7 mouse cellular contexts compared by ENCODE assay signal in genomic region chr2:130449021-130449793, GRCm38 (mm10). TPM values are rescaled to one million over a fixed set of nuclear protein-coding genes. Genes with fewer than 3 reads are reported as not detected.
DNase-seq lines count a peak whose midpoint lies in the region; ATAC-seq lines count a peak whose summit lies in the region.

No protein-coding gene starts in this region.

- peak overlapping the region; percentile 87 for H3K4me2 ChIP-seq in embryonic facial prominence, embryonic 15.5 days (replicated peaks)
- H3K4me2 ChIP-seq in intestine, embryonic 15.5 days (replicated peaks): peak overlapping the region; percentile 96
- H3K4me2 ChIP-seq in midbrain, embryonic 12.5 days (replicated peaks): peak overlapping the region; percentile 76

- DNase-seq in B cell, adult 2 months: peak; percentile 26 to 37
- DNase-seq in T-cell, adult 2 months (ENCODE audit: low spot score): no peak
- no peak for DNase-seq in frontal cortex, postnatal 10 days (ENCODE audit: low spot score in 2 of 2)

- peak; percentile 0 for ATAC-seq in CD4-positive, CD25-positive, alpha-beta regulatory T cell, adult 4 months
- ATAC-seq in embryonic facial prominence, embryonic 15.5 days (ENCODE audit: insufficient number of reproducible peaks, low FRiP score, low TSS enrichment, low read depth): peak; percentile 12; the same call in 1 of the 2 replicates
- ATAC-seq in intestine, embryonic 15.5 days: peak; percentile 7; the same call in 1 of the 2 replicates
- ATAC-seq in midbrain, embryonic 12.5 days (ENCODE audit: low FRiP score, low read depth): no peak; the same call in 1 of the 2 replicates

- no peaks in the 10 kb centered on the region; the same call in 1 of the 2 replicates for H3K27me3 ChIP-seq in embryonic facial prominence, embryonic 15.5 days
- H3K27me3 ChIP-seq in intestine, embryonic 15.5 days (replicated peaks): no peaks in the 10 kb centered on the region
- H3K27me3 ChIP-seq in midbrain, embryonic 12.5 days: peaks cover 10% of the 10 kb centered on the region

- peak overlapping the region; percentile 94 for H3K4me3 ChIP-seq in embryonic facial prominence, embryonic 15.5 days (replicated peaks)
- peak overlapping the region; percentile 95 for H3K4me3 ChIP-seq in intestine, embryonic 15.5 days (replicated peaks)
- peak overlapping the region; percentile 65 for H3K4me3 ChIP-seq in midbrain, embryonic 12.5 days

- WGBS in embryonic facial prominence, embryonic 15.5 days: 9% methylated on average over 17 of the region's 17 CpGs
- 5% methylated on average over 17 of the region's 17 CpGs for WGBS in intestine, embryonic 15.5 days
- WGBS in midbrain, embryonic 12.5 days: 8% methylated on average over 17 of the region's 17 CpGs

- peak overlapping the region; percentile 90; the same call in 1 of the 2 replicates for H3K27ac ChIP-seq in embryonic facial prominence, embryonic 15.5 days (replicated peaks)
- H3K27ac ChIP-seq in intestine, embryonic 15.5 days: no peak overlapping the region; the same call in 1 of the 2 replicates
- no peak overlapping the region for H3K27ac ChIP-seq in midbrain, embryonic 12.5 days (replicated peaks)

- no peaks in the 10 kb centered on the region for H3K9me3 ChIP-seq in embryonic facial prominence, embryonic 15.5 days (replicated peaks)
- no peaks in the 10 kb centered on the region for H3K9me3 ChIP-seq in intestine, embryonic 15.5 days
- no peaks in the 10 kb centered on the region for H3K9me3 ChIP-seq in midbrain, embryonic 12.5 days

- H3K36me3 ChIP-seq in embryonic facial prominence, embryonic 15.5 days: peaks cover 4% of the 10 kb centered on the region
- 0 out of 2 replicates have a peak, but pooled peaks cover 2% of the 10 kb centered on the region for H3K36me3 ChIP-seq in intestine, embryonic 15.5 days
- peaks cover 6% of the 10 kb centered on the region; the same call in 1 of the 2 replicates for H3K36me3 ChIP-seq in midbrain, embryonic 12.5 days

- H3K4me1 ChIP-seq in embryonic facial prominence, embryonic 15.5 days: peaks cover 27% of the 10 kb centered on the region
- H3K4me1 ChIP-seq in intestine, embryonic 15.5 days (replicated peaks): peaks cover 14% of the 10 kb centered on the region
- peaks cover 24% of the 10 kb centered on the region for H3K4me1 ChIP-seq in midbrain, embryonic 12.5 days

- H3K9ac ChIP-seq in embryonic facial prominence, embryonic 15.5 days: peak overlapping the region; percentile 90; the same call in 1 of the 2 replicates
- H3K9ac ChIP-seq in intestine, embryonic 15.5 days: peak overlapping the region; percentile 88
- H3K9ac ChIP-seq in midbrain, embryonic 12.5 days (replicated peaks): peak overlapping the region; percentile 87

RNA-seq across cellular contexts. Expression of gene Ptpra, which starts 0.9 kb away (rescaled TPM):
- 10 to 100 TPM; 62.5 to 63.1 TPM for polyA plus RNA-seq in CD4-positive, CD25-positive, alpha-beta regulatory T cell, adult 4 months (2017; shearing (Covaris generic))
- 108 TPM in 2 replicates for polyA plus RNA-seq in embryonic facial prominence, embryonic 15.5 days (2015; fragmentation: Nextera tagmentation; extraction: Ambion mirVana)
- polyA plus RNA-seq in intestine, embryonic 15.5 days (2015; fragmentation: Nextera tagmentation; extraction: Ambion mirVana): 71.9 and 73.9 TPM in 2 replicates
- polyA plus RNA-seq in midbrain, embryonic 12.5 days (2016; fragmentation: Nextera tagmentation; extraction: Ambion mirVana): 120 and 134 TPM in 2 replicates

RNA-seq across cellular contexts. Expression of gene Pced1a, which starts 24.7 kb away (rescaled TPM):
- polyA plus RNA-seq in CD4-positive, CD25-positive, alpha-beta regulatory T cell, adult 4 months (2017; shearing (Covaris generic)): 10 to 100 TPM; 10.1 to 17.8 TPM
- polyA plus RNA-seq in embryonic facial prominence, embryonic 15.5 days (2015; fragmentation: Nextera tagmentation; extraction: Ambion mirVana): 19.5 and 20.0 TPM in 2 replicates
- 10.5 and 11.8 TPM in 2 replicates for polyA plus RNA-seq in intestine, embryonic 15.5 days (2015; fragmentation: Nextera tagmentation; extraction: Ambion mirVana)
- polyA plus RNA-seq in midbrain, embryonic 12.5 days (2016; fragmentation: Nextera tagmentation; extraction: Ambion mirVana): 11.1 and 13.2 TPM in 2 replicates

RNA-seq across cellular contexts. Expression of gene Vps16, which starts 25.1 kb away (rescaled TPM):
- polyA plus RNA-seq in CD4-positive, CD25-positive, alpha-beta regulatory T cell, adult 4 months (2017; shearing (Covaris generic)): 100 to 1,000 TPM; 243 to 271 TPM
- polyA plus RNA-seq in embryonic facial prominence, embryonic 15.5 days (2015; fragmentation: Nextera tagmentation; extraction: Ambion mirVana): 84.4 and 103 TPM in 2 replicates
- 74.3 and 76.7 TPM in 2 replicates for polyA plus RNA-seq in intestine, embryonic 15.5 days (2015; fragmentation: Nextera tagmentation; extraction: Ambion mirVana)
- polyA plus RNA-seq in midbrain, embryonic 12.5 days (2016; fragmentation: Nextera tagmentation; extraction: Ambion mirVana): 113 and 115 TPM in 2 replicates

RNA-seq across cellular contexts. Expression of gene Tmem239, which starts 42.9 kb away (rescaled TPM):
- not detected for polyA plus RNA-seq in CD4-positive, CD25-positive, alpha-beta regulatory T cell, adult 4 months (2017; shearing (Covaris generic))
- polyA plus RNA-seq in embryonic facial prominence, embryonic 15.5 days (2015; fragmentation: Nextera tagmentation; extraction: Ambion mirVana): not detected in 2 replicates
- not detected in 2 replicates for polyA plus RNA-seq in intestine, embryonic 15.5 days (2015; fragmentation: Nextera tagmentation; extraction: Ambion mirVana)
- polyA plus RNA-seq in midbrain, embryonic 12.5 days (2016; fragmentation: Nextera tagmentation; extraction: Ambion mirVana): not detected in 2 replicates

RNA-seq across cellular contexts. Expression of gene 1700020A23Rik, which starts 44.1 kb away (rescaled TPM):
- not detected for polyA plus RNA-seq in CD4-positive, CD25-positive, alpha-beta regulatory T cell, adult 4 months (2017; shearing (Covaris generic))
- polyA plus RNA-seq in embryonic facial prominence, embryonic 15.5 days (2015; fragmentation: Nextera tagmentation; extraction: Ambion mirVana): 0.24 TPM in 1 of 2 replicates, not detected in the other
- not detected in 2 replicates for polyA plus RNA-seq in intestine, embryonic 15.5 days (2015; fragmentation: Nextera tagmentation; extraction: Ambion mirVana)
- polyA plus RNA-seq in midbrain, embryonic 12.5 days (2016; fragmentation: Nextera tagmentation; extraction: Ambion mirVana): 0.38 and 0.55 TPM in 2 replicates

Comparison
In these comparisons a context has a peak if more than half of its experiments do, and no peak if none do; other contexts are left out.
1. DNase-seq: peak in B cell, adult 2 months (2 of 2); none in T-cell, adult 2 months (single experiment) and frontal cortex, postnatal 10 days (0 of 2).
2. Peak in every context shown above with its lines, with median percentiles within 50 percentile points of each other: H3K4me2 ChIP-seq, H3K4me3 ChIP-seq and H3K9ac ChIP-seq.